Mouse (Mus musculus) E14TG2a.4 (cell line): ENCODE measurements around the gene Abcc3.

ENCODE experiments used
- CTCF ChIP-seq: conservative IDR thresholded peaks from 2 replicates; pipeline ENCODE4 v1.5.1; 2014; ENCODE audit warnings: low read length
- NANOG ChIP-seq: IDR thresholded peaks from 2 replicates; pipeline ENCODE4 v1.6.1; 2014; ENCODE audit warnings: borderline replicate concordance, low read length, mixed read lengths

- TF ChIP-seq CTCF = no peak
- TF ChIP-seq NANOG = no peak
These were observed 37.1 kb downstream of the Abcc3 start for GRCm38 (mm10) chr11:94355521-94356217.
